Mouse (Mus musculus) E14TG2a.4 (cell line): Measurements from ENCODE around the gene Mrfap1.
A peak's percentile ranks its signal among the peaks of the same experiment; 100 is the strongest.
"Not testable (repeated sequence)": the region's sequence is repeated elsewhere in the genome, so short reads cannot be mapped to it uniquely, and the experiment has no call there.

ENCODE experiments used
- H3K27me3 ChIP-seq: 2 replicates; pipeline ENCODE4 v1.6.1; 2014; ENCODE audit warnings: low read length, control low read depth; ENCODE audit not compliant: insufficient read depth
- H3K36me3 ChIP-seq: 2 replicates; pipeline ENCODE4 v1.6.1; 2014; ENCODE audit warnings: low read length, control low read depth; ENCODE audit not compliant: insufficient read depth
- H3K4me1 ChIP-seq: replicated peaks from 2 replicates; pipeline ENCODE4 v1.6.1; 2014; ENCODE audit warnings: low read depth, low read length, control low read depth
- H3K4me3 ChIP-seq: replicated peaks from 2 replicates; pipeline ENCODE4 v1.5.1; 2014; ENCODE audit warnings: mild to moderate bottlenecking, low read length
- H3K9me3 ChIP-seq: 2 replicates; pipeline ENCODE4 v1.6.1; 2014; ENCODE audit warnings: low read length, control low read depth
- CTCF ChIP-seq: conservative IDR thresholded peaks from 2 replicates; pipeline ENCODE4 v1.5.1; 2014; ENCODE audit warnings: low read length
- NANOG ChIP-seq: IDR thresholded peaks from 2 replicates; pipeline ENCODE4 v1.6.1; 2014; ENCODE audit warnings: borderline replicate concordance, low read length, mixed read lengths
- POU5F1 ChIP-seq: IDR thresholded peaks from 2 replicates; pipeline ENCODE4 v1.6.1; 2014; ENCODE audit warnings: low read length, borderline replicate concordance

The Mrfap1 gene

DNA sequence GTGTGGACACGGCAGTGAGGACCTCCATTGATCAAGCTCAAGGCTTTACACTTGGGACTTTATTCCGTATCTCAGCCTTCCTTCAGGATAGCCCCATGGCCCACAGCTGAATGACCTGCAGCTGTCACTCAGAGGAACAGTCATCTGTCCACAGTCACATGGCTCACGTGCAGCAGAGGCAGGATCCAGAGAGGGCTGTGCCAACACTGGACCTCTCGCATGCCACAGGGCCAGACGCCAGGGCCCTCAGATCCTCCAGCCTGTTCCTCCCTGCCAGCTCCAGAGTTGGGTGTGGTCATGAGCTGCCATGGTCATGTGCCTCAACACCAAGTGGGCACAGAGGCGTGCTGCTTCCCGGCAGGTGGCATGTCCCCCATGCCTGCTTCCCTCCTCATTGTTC lies 12.6 kb upstream of the Mrfap1 start:
- peaks cover 28% of the 10 kb centered on the region for H3K36me3 ChIP-seq
- H3K4me1 ChIP-seq: peaks cover 29% of the 10 kb centered on the region
- H3K27me3 ChIP-seq: no peaks in the 10 kb centered on the region
- no peaks in the 10 kb centered on the region for H3K9me3 ChIP-seq
- no peak overlapping the region for H3K4me3 ChIP-seq
- TF ChIP-seq NANOG (no peak), CTCF (no peak), POU5F1 (no peak)

DNA sequence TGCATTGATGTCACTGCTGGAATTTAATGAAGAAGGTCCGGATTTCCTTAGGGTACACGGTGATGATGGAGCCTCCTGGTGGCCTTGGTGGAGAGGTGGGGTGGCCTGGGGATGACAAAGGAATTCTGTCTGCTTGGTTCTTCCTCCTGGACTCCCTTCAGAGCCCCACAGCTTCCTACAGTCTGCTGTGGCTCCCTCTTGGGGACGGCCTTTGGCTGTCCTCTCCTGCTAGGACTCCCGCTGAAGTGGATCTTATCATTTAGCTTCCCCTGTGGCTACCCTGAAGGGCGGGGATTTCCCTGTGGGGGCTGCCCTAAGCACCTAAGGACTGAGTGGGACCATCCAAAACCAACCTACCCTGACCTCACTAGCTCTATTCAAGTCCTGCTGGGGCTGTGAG lies 10.5 kb upstream of the Mrfap1 start:
- Histone ChIP-seq H3K4me3 (no peak overlapping the region), H3K9me3 (no peaks in the 10 kb centered on the region), H3K4me1 (peaks cover 24% of the 10 kb centered on the region), H3K27me3 (0 out of 2 replicates have a peak, but pooled peaks cover 2% of the 10 kb centered on the region), H3K36me3 (peaks cover 14% of the 10 kb centered on the region)
- no peak for TF ChIP-seq CTCF
- no peak for TF ChIP-seq NANOG
- no peak for TF ChIP-seq POU5F1

GRCm38 (mm10) chr5:36797291-36797690 lies 719 bp upstream of the Mrfap1 start:
- Histone ChIP-seq H3K4me3 (peak overlapping the region; percentile 87), H3K4me1 (peaks cover 42% of the 10 kb centered on the region), H3K9me3 (no peaks in the 10 kb centered on the region), H3K27me3 (no peaks in the 10 kb centered on the region), H3K36me3 (peaks cover 25% of the 10 kb centered on the region)
- TF ChIP-seq CTCF (no peak), POU5F1 (no peak), NANOG (no peak)

DNA sequence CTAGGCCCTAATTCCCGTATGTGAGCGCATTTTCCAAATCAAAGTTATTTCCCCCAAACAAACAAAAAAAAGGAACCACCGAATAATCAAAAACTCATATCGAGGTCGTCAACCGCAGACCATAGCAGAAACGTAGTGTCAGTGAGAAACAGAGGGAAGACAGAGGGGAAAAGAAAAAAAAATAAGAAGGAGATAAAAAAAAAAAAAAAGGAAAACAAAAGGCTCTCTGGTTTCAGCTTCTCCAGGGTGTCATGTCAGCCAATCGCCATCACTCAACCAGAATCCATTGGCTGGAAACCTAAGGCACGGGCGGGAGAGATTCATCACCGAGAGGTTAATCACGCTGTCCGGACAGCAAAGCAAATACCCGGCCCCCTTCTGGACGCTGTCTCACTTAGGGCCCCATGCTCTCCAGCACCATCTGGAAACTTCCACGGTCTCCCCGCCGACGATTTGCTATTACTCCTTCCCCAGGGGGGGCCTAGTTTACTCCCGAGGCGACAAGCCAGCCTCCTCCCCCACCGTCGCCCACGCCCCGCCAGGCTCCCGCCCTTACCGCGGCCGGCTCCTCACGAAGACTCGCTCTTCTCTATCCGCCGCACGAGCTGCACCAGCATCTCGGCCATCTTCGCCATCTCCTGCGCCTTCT lies 801 bp downstream of the Mrfap1 start:
- Histone ChIP-seq H3K4me3 (peak overlapping the region; percentile 87), H3K4me1 (peaks cover 47% of the 10 kb centered on the region), H3K36me3 (peaks cover 25% of the 10 kb centered on the region)
- H3K9me3 ChIP-seq, H3K27me3 ChIP-seq: not testable (repeated sequence)

DNA sequence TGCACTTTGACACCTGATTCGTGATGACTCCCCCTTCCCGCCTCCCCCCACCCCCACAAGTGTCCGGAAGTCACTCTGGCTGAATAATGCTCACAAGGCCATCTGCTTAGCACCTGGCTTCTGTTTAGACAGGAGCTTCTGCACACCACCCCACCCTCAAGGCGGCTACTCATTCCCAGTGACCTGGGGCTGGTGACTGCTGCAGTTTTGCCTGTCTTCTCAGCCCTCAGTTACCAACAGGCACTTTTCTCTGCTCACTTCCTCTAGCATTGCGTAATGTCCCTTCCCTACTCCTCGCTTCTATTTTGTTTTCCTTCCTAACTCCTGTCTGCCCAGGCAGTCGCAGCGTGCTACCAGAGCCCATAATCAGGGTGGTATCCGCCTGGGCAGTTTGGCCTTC lies 4.7 kb downstream of the Mrfap1 start:
- Histone ChIP-seq H3K36me3 (peaks cover 25% of the 10 kb centered on the region), H3K27me3 (peaks cover 3% of the 10 kb centered on the region; the same call in 1 of the 2 replicates), H3K4me3 (no peak overlapping the region), H3K9me3 (no peaks in the 10 kb centered on the region), H3K4me1 (peaks cover 26% of the 10 kb centered on the region)
- TF ChIP-seq CTCF (no peak), POU5F1 (no peak), NANOG (no peak)

GRCm38 (mm10) chr5:36786052-36786451 lies 10.5 kb downstream of the Mrfap1 start:
- Histone ChIP-seq H3K36me3 (no peaks in the 10 kb centered on the region), H3K9me3 (peaks cover 27% of the 10 kb centered on the region), H3K4me3 (no peak overlapping the region), H3K27me3 (peaks cover 3% of the 10 kb centered on the region; the same call in 1 of the 2 replicates), H3K4me1 (no peaks in the 10 kb centered on the region)
- TF ChIP-seq CTCF: no peak
- TF ChIP-seq NANOG: no peak
- no peak for TF ChIP-seq POU5F1

GRCm38 (mm10) chr5:36779512-36779911 lies 17.1 kb downstream of the Mrfap1 start:
- TF ChIP-seq POU5F1: no peak
- no peak for TF ChIP-seq NANOG
- TF ChIP-seq CTCF: no peak
- H3K36me3 ChIP-seq: no peaks in the 10 kb centered on the region
- no peak overlapping the region for H3K4me3 ChIP-seq
- H3K9me3 ChIP-seq: peaks cover 34% of the 10 kb centered on the region
- H3K27me3 ChIP-seq: no peaks in the 10 kb centered on the region
- H3K4me1 ChIP-seq: peaks cover 36% of the 10 kb centered on the region

DNA sequence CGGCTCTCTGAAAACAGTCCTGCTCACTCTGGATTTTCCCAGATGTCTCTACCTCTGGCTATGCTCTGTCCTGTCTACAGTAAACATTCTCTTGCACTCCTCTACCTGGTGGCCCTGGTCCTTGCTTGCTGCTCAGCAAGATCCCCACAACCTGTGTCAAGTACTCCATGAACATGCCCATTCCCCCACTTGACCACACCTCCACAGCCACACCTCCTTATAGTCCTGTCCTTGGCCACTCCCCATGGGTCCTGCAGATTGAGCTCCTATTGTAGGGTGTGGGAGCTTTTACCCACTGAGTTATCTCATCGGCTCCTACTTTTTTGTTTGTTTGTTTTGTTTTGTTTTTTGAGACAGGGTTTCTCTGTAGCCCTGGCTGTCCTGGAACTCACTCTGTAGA lies 17.7 kb downstream of the Mrfap1 start:
- Histone ChIP-seq H3K4me3 (no peak overlapping the region), H3K9me3 (peaks cover 28% of the 10 kb centered on the region), H3K4me1 (peaks cover 38% of the 10 kb centered on the region), H3K27me3 (no peaks in the 10 kb centered on the region), H3K36me3 (no peaks in the 10 kb centered on the region)
- no peak for TF ChIP-seq CTCF
- no peak for TF ChIP-seq NANOG
- no peak for TF ChIP-seq POU5F1

DNA sequence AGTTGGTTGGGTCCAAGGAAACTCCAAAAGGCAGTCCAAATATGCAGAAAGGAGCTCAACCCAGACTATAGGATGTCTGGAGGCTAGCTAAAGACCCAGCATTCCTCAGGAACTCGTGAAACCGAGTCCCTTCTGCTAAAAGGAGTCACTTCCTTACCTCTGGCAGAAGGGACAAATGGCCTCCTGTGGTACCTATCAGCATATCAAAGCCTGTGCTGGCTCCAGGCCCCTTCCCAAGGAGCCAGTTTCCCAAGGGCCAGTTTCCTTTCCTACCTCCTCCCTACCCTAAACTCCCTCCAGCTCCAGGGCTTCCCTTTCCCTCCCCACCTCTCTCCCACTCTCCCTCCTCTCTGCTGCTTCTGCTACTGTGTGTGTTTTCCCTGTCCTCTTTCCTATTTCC lies 19.4 kb downstream of the Mrfap1 start:
- Histone ChIP-seq H3K4me3 (no peak overlapping the region), H3K4me1 (peaks cover 53% of the 10 kb centered on the region), H3K9me3 (peaks cover 20% of the 10 kb centered on the region), H3K27me3 (no peaks in the 10 kb centered on the region), H3K36me3 (no peaks in the 10 kb centered on the region)
- no peak for TF ChIP-seq CTCF
- TF ChIP-seq POU5F1: peak; percentile 51; the same call in 1 of the 2 replicates
- TF ChIP-seq NANOG: no peak
